Mouse (Mus musculus) intestine, postnatal 0 days (tissue): ENCODE results near the gene Ankfn1. TPM values are rescaled to one million over a fixed set of nuclear protein-coding genes. Genes with fewer than 3 reads are reported as not detected.

Source experiments
- ATAC-seq: fragments of 200-750 bp; cut with Nextera tagmentation; 2 replicates; pipeline ENCODE4 v1.8.0; 2017; ENCODE audit warnings: mild to moderate bottlenecking, moderate TSS enrichment, moderate library complexity
- H3K27ac ChIP-seq: fragments of 300-500 bp; sonication (generic); 2 replicates; pipeline ENCODE4 v1.5.1; 2014; ENCODE audit warnings: mild to moderate bottlenecking, low read depth, low read length, moderate library complexity
- H3K27me3 ChIP-seq: fragments of 300-500 bp; sonication (generic); replicated peaks from 2 replicates; pipeline ENCODE4 v1.6.1; 2014; ENCODE audit warnings: low read length, mixed read lengths; ENCODE audit not compliant: control insufficient read depth, insufficient read depth
- H3K36me3 ChIP-seq: fragments of 300-500 bp; sonication (generic); 2 replicates; pipeline ENCODE4 v1.6.1; 2014; ENCODE audit warnings: mild to moderate bottlenecking, moderate library complexity; ENCODE audit not compliant: control insufficient read depth, insufficient read depth
- H3K4me1 ChIP-seq: fragments of 300-500 bp; sonication (generic); replicated peaks from 2 replicates; pipeline ENCODE4 v1.6.1; 2014; ENCODE audit warnings: antibody characterized with exemption, low read length, mixed read lengths; ENCODE audit not compliant: control insufficient read depth, insufficient read depth
- H3K4me2 ChIP-seq: fragments of 300-500 bp; sonication (generic); replicated peaks from 2 replicates; pipeline ENCODE4 v1.6.1; 2014; ENCODE audit warnings: low read depth, mild to moderate bottlenecking, moderate library complexity
- H3K4me3 ChIP-seq: fragments of 300-500 bp; sonication (generic); 2 replicates; pipeline ENCODE4 v1.5.1; 2014; ENCODE audit warnings: low read depth, low read length
- H3K9ac ChIP-seq: fragments of 300-500 bp; sonication (generic); 2 replicates; pipeline ENCODE4 v1.6.1; 2014; ENCODE audit warnings: mild to moderate bottlenecking, low read depth, low read length
- H3K9me3 ChIP-seq: fragments of 300-500 bp; sonication (generic); 2 replicates; pipeline ENCODE4 v1.6.1; 2016; ENCODE audit warnings: mixed run types; ENCODE audit not compliant: control insufficient read depth
- CTCF ChIP-seq: sonication (generic); IDR thresholded peaks from 2 replicates; pipeline ENCODE4 v1.5.1; 2016; ENCODE audit warnings: low read depth, mild to moderate bottlenecking, control low read depth, antibody characterized with exemption, moderate library complexity
- WGBS: fragments of 180-500 bp; shearing (Covaris S2); extraction: QIAGEN DNeasy Blood & Tissue Kit; methylation state at CpG from one replicate; pipeline ENCODE4 v1.1.7; 2014; 5-methylcytosine and 5-hydroxymethylcytosine counted together
- polyA plus RNA-seq: library from polyadenylated mRNA; unstranded; fragments of >200 nt; fragmentation: Nextera tagmentation; extraction: Ambion mirVana; gene quantifications from 2 replicates; pipeline ENCODE4 v1.2.1, GENCODE M21; 2015

Ankfn1 gene
- polyA plus RNA-seq, 1 experiment from 2014 or later = not detected

DNA sequence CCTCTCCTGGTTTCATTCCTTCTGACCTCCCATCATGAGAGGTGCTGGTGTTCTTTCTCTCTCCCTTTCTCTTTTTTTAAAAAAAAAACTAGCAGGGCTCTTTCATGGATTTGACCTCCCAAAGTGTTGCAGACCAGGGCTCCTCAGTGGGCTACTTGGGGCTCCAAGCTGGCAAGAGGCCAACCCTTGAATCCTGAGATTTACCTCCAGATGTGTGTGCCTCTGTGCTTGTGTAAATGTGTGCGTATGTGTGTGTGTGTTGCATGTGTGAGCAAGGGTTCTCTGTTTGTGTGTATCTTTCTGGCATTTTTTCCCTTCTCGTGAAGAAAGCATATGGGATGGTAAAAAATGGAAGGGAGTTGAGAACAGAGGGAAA is 394.8 kb downstream of the Ankfn1 start:
- no peak overlapping the region for H3K4me3 ChIP-seq
- no peak for TF ChIP-seq CTCF
- H3K9ac ChIP-seq = no peak overlapping the region
- no peak for ATAC-seq
- H3K36me3 ChIP-seq = no peaks in the 10 kb centered on the region
- no peak overlapping the region for H3K4me2 ChIP-seq
- WGBS = 66% methylated on average over 2 of the region's 2 CpGs
- no peaks in the 10 kb centered on the region for H3K27me3 ChIP-seq
- no peak overlapping the region for H3K27ac ChIP-seq
- H3K9me3 ChIP-seq = no peaks in the 10 kb centered on the region
- no peaks in the 10 kb centered on the region for H3K4me1 ChIP-seq

GRCm38 (mm10) chr11:89381782-89382633 is 395.4 kb downstream of the Ankfn1 start:
- H3K4me1 ChIP-seq = no peaks in the 10 kb centered on the region

GRCm38 (mm10) chr11:89370941-89371340 is 406.5 kb downstream of the Ankfn1 start:
- Histone ChIP-seq H3K4me2 (no peak overlapping the region), H3K27me3 (no peaks in the 10 kb centered on the region), H3K27ac (no peak overlapping the region), H3K36me3 (no peaks in the 10 kb centered on the region), H3K4me1 (no peaks in the 10 kb centered on the region), H3K9ac (no peak overlapping the region), H3K4me3 (no peak overlapping the region), H3K9me3 (no peaks in the 10 kb centered on the region)
- 84% methylated on average over 14 of the region's 14 CpGs for WGBS
- TF ChIP-seq CTCF = no peak
- ATAC-seq = no peak

More at GRCm38 (mm10) chr11:89381782-89382633, 395.4 kb downstream of the Ankfn1 start:
- Histone ChIP-seq H3K9me3 (no peaks in the 10 kb centered on the region), H3K27me3 (no peaks in the 10 kb centered on the region), H3K9ac (no peak overlapping the region), H3K27ac (no peak overlapping the region), H3K4me3 (no peak overlapping the region), H3K36me3 (no peaks in the 10 kb centered on the region), H3K4me2 (no peak overlapping the region)
- TF ChIP-seq CTCF = no peak
- no peak for ATAC-seq
- 58% methylated on average over 8 of the region's 8 CpGs for WGBS

DNA sequence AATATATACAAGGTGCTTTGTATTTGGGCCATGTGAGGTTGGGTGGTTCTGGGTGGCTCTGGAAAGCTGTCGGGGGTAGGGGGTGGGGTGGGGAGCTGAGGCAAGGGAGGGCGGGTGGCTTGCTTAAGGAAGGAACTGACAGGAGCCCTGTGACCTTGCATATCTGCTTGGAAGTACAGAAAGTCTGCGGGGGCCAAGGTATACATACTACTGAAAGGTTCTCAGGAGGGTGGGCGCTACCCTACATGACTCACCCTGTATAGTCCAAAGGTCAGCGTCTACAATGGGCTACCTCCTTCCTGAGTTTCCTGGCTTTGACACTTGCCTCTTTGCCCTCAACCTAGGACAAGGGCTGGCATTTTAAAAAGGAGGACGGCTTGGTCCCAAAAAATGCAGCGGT is 407.1 kb downstream of the Ankfn1 start:
- Histone ChIP-seq H3K36me3 (no peaks in the 10 kb centered on the region), H3K9me3 (no peaks in the 10 kb centered on the region), H3K27ac (no peak overlapping the region), H3K4me1 (no peaks in the 10 kb centered on the region), H3K4me3 (no peak overlapping the region), H3K27me3 (no peaks in the 10 kb centered on the region), H3K9ac (no peak overlapping the region), H3K4me2 (no peak overlapping the region)
- TF ChIP-seq CTCF = no peak
- ATAC-seq = no peak
- WGBS = 59% methylated on average over 7 of the region's 7 CpGs

- H3K27me3 ChIP-seq = no peaks in the 10 kb centered on the region
- H3K9me3 ChIP-seq = no peaks in the 10 kb centered on the region
- 86% methylated on average over 3 of the region's 3 CpGs for WGBS
Measured at GRCm38 (mm10) chr11:89363981-89364380, 413.5 kb downstream of the Ankfn1 start.

GRCm38 (mm10) chr11:89360895-89361294 is 416.6 kb downstream of the Ankfn1 start:
- H3K27me3 ChIP-seq = no peaks in the 10 kb centered on the region
- H3K4me3 ChIP-seq = no peak overlapping the region
- H3K36me3 ChIP-seq = no peaks in the 10 kb centered on the region
- H3K9me3 ChIP-seq = no peaks in the 10 kb centered on the region
- 74% methylated on average over 3 of the region's 3 CpGs for WGBS
- H3K4me1 ChIP-seq = no peaks in the 10 kb centered on the region
- ATAC-seq = no peak
- no peak overlapping the region for H3K9ac ChIP-seq
- no peak overlapping the region for H3K4me2 ChIP-seq
- H3K27ac ChIP-seq = no peak overlapping the region
- no peak for TF ChIP-seq CTCF

More at GRCm38 (mm10) chr11:89363981-89364380, 413.5 kb downstream of the Ankfn1 start:
- no peak overlapping the region for H3K27ac ChIP-seq
- TF ChIP-seq CTCF = no peak
- ATAC-seq = no peak
- H3K4me2 ChIP-seq = no peak overlapping the region
- H3K4me3 ChIP-seq = no peak overlapping the region
- H3K4me1 ChIP-seq = no peaks in the 10 kb centered on the region
- no peak overlapping the region for H3K9ac ChIP-seq
- no peaks in the 10 kb centered on the region for H3K36me3 ChIP-seq
